In genomic region chr14:61787746-61788145, GRCm38 (mm10) we compare ENCODE assay signal across 21 mouse cellular contexts.
A peak's percentile ranks its signal among the peaks of the same experiment; 100 is the strongest.
DNase-seq lines count a peak whose midpoint lies in the region; ATAC-seq lines count a peak whose summit lies in the region.
"Had no signal": no experiment of that assay in that cellular context is flagged by ENCODE, and none has a peak within 500 bp of the region (broad histone marks: within the 10 kb centered on the region; RNA-seq: fewer than 3 reads in every experiment).

No protein-coding gene starts in this region.

- H3K9me3 ChIP-seq in forebrain, embryonic 16.5 days (ENCODE audit: control insufficient read depth, low read length), result no peaks in the 10 kb centered on the region
- H3K9me3 ChIP-seq: forebrain, embryonic 15.5 days; limb, embryonic 13.5 days; liver, embryonic 12.5 days; midbrain, embryonic 12.5 days had no signal

- no peak overlapping the region for H3K4me2 ChIP-seq in forebrain, embryonic 16.5 days (ENCODE audit: low read length)
- H3K4me2 ChIP-seq: forebrain, embryonic 15.5 days; hindbrain, embryonic 12.5 days; limb, embryonic 13.5 days; liver, embryonic 12.5 days; midbrain, embryonic 12.5 days had no signal

- 90% methylated on average over 4 of the region's 4 CpGs for WGBS in forebrain, embryonic 16.5 days

- no peaks in the 10 kb centered on the region for H3K4me1 ChIP-seq in forebrain, embryonic 16.5 days (replicated peaks; ENCODE audit: control insufficient read depth, insufficient read depth, low read length)
- H3K4me1 ChIP-seq: hindbrain, embryonic 12.5 days; liver, embryonic 12.5 days; midbrain, embryonic 12.5 days had no signal

- ATAC-seq in erythroid progenitor cell, adult 5-6 weeks (replicated peaks; ENCODE audit: low FRiP score, poor library complexity, severe bottlenecking), result no peak
- no peak for ATAC-seq in forebrain, embryonic 16.5 days
- ATAC-seq: forebrain, embryonic 15.5 days; liver, embryonic 12.5 days had no signal

- no peak overlapping the region for H3K27ac ChIP-seq in forebrain, embryonic 16.5 days (ENCODE audit: low read length)
- H3K27ac ChIP-seq: forebrain, embryonic 15.5 days; hindbrain, embryonic 12.5 days; limb, embryonic 13.5 days; liver, embryonic 12.5 days; midbrain, embryonic 12.5 days had no signal

- H3K9ac ChIP-seq in forebrain, embryonic 16.5 days (replicated peaks; ENCODE audit: low read depth, low read length), result no peak overlapping the region
- H3K9ac ChIP-seq: forebrain, embryonic 15.5 days; hindbrain, embryonic 12.5 days; limb, embryonic 13.5 days; liver, embryonic 12.5 days; midbrain, embryonic 12.5 days had no signal

- no peaks in the 10 kb centered on the region for H3K36me3 ChIP-seq in forebrain, embryonic 16.5 days (ENCODE audit: control insufficient read depth, insufficient read depth)
- H3K36me3 ChIP-seq: forebrain, embryonic 15.5 days; hindbrain, embryonic 12.5 days; limb, embryonic 13.5 days; liver, embryonic 12.5 days; midbrain, embryonic 12.5 days had no signal

- H3K4me3 ChIP-seq in forebrain, embryonic 16.5 days (replicated peaks; ENCODE audit: low read length), result no peak overlapping the region
- H3K4me3 ChIP-seq: forebrain, embryonic 15.5 days; hindbrain, embryonic 12.5 days; limb, embryonic 13.5 days; liver, embryonic 12.5 days; midbrain, embryonic 12.5 days had no signal

- peak; percentile 3 to 21 for DNase-seq in spleen, postnatal 36 days (ENCODE audit: low spot score in 2 of 2)
- no peak for DNase-seq in spleen, adult 12 weeks (ENCODE audit: low spot score)
- DNase-seq in naive thymus-derived CD4-positive, alpha-beta T cell, adult 2 months (ENCODE audit: low read depth), result peak; percentile 54
- DNase-seq in thymus, postnatal 14 days, result peak; percentile 66
- DNase-seq in cerebellum, adult 11-12 months, result no peak
- DNase-seq: adrenal gland, postnatal 25 days; cerebellum, adult 9-10 months; gastrocnemius, postnatal 10 days; heart, adult 18-20 months; kidney, adult 8-10 months; kidney, postnatal 10 days; lung, adult 18-20 months; lung, postnatal 10 days; spleen, adult 18-20 months had no signal

- no peaks in the 10 kb centered on the region for H3K27me3 ChIP-seq in forebrain, embryonic 16.5 days (replicated peaks; ENCODE audit: control insufficient read depth, insufficient read depth, low read length)
- H3K27me3 ChIP-seq: forebrain, embryonic 15.5 days; hindbrain, embryonic 12.5 days; limb, embryonic 13.5 days; liver, embryonic 12.5 days; midbrain, embryonic 12.5 days had no signal

Comparison
In these comparisons a context has a peak if more than half of its experiments do, and no peak if none do; other contexts are left out.
1. DNase-seq: peak in spleen, postnatal 36 days (2 of 2), naive thymus-derived CD4-positive, alpha-beta T cell, adult 2 months (single experiment) and thymus, postnatal 14 days (single experiment); none in spleen, adult 12 weeks (single experiment) and cerebellum, adult 11-12 months (single experiment).